Mouse (Mus musculus) skeletal muscle tissue, adult 2 months (tissue): ENCODE measurements around the gene Prr5l.

Experiments used
- DNase-seq: peaks from one replicate; pipeline ENCODE4 v3.0.0-alpha.2; 2012; ENCODE audit warnings: low read depth, low spot score

Prr5l gene

GRCm38 (mm10) chr2:101723333-101723881 is 159.4 kb downstream of the Prr5l start:
- DNase-seq, result no peak

DNA sequence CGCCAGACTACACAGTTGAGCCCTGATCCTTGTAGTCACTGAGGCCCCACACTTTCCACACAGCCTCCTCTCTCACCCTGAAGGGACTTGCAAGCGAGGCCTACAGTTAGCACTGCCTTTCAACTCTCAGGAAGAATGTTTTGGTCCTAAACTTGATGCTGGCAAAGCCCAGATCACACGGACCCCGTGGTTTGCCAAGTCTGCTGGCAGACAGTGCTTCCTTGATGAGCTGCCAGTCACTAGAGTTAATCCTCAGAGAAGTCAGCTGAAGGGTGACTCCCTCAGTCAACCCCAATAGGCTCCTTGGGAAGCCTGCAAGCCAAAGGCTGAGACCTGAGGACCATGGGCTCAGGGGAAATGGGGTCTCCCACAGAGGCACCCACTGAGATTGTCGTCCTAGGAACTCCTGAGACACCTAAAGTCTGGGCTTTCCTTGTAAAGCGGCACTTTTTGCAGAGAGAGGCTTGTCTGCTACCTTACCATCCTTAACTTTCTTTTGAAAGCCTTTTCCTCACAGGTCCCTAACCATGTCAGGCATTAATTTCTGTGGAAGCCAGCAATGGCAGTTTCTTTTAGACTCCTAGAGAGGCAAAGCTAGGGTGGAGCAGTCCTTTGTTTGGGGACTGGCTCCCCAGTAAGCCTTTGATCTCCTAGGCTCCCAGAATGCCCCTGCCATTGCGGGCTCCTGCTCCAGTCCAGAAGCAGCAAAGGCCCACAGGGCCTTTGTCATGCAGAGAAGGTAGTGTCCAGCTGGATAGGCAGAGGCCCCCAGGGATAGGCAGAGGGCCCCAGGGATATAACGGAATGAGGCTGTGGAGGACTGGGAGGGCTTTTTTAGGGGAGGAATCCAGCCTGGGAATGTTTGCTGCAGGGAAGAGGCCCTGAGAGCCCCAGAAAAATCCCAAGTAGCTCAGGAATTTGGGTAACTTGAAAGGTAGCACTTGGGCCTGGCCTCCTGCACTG is 160.2 kb downstream of the Prr5l start:
- DNase-seq, result peak; percentile 36

- DNase-seq, result no peak
Measured at GRCm38 (mm10) chr2:101721835-101722234, 161.0 kb downstream of the Prr5l start.

GRCm38 (mm10) chr2:101717162-101717561 is 165.7 kb downstream of the Prr5l start:
- DNase-seq, result no peak

GRCm38 (mm10) chr2:101715650-101716323 is 167.0 kb downstream of the Prr5l start:
- no peak for DNase-seq

DNA sequence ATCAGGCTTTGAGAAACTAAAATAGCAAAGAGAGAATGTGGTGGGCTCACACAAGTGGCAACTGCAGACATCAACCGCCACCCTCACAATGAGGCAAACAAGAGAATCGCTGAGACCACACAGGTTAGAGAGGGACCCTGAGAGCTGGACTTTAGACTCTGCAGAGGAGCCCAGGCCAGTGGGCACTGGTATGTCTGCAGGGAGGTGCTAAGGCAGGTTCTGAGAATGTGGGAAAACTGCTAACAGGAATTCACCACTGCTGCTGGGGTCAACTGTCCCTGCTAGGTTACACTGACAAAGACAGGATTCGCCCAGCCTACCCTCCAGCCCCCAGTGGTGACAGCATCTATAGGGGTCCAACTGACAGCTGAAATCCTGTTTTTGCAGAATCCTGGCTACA is 171.2 kb downstream of the Prr5l start:
- DNase-seq, result no peak

- DNase-seq, result no peak
Measured at GRCm38 (mm10) chr2:101705941-101706485, 176.8 kb downstream of the Prr5l start.

- no peak for DNase-seq
Measured at GRCm38 (mm10) chr2:101699284-101699683, 183.5 kb downstream of the Prr5l start.

DNA sequence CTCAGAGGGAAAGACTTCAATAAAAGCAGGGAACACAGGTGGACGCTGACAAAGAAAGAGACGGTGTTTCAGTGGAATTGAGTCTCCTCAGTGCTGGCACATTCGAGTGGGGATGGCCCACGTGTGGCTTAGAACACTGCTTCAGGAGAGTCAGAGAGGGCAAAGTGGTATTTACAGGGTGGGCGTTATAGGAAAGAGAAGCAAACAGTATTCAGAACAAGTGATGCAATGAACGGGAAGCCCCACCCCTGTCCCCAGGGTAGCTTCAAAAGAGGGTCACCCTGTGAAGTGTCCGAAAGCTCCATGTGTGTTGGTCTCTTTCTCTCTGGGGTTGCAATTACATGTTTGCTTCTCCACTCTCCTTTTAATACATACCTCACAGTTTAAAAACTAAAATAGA is 187.2 kb downstream of the Prr5l start:
- DNase-seq, result no peak

DNA sequence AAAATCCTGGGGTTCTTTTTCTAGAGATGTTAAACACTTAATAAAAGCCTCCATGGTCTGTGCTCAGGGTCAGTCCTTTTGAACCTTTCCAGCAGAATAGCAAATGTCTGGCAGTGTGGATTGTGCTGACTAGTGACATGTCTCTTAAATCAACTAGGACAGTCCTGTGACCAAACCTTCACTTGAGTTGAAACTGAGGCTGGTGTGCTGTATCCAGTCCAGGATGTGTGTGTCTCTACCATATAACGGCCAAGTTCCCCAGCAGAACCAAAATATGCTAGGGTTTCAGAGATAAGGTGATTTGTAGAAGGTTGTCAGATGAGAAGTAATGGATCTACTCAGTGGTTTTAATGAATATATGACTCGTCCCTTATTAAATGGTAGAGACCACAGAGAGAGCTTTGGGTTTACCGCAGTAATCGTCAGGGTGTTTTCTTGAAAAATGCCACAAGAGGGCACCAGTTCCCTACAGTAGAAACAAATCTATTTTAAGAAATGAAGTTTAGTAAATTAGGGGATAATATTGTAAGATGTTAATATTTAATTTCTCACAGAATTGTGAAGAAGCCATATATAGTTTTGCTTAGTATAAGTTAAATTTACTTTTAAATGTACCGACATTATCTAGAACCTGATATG is 189.1 kb downstream of the Prr5l start:
- DNase-seq, result no peak

GRCm38 (mm10) chr2:101693043-101693442 is 189.8 kb downstream of the Prr5l start:
- no peak for DNase-seq

DNA sequence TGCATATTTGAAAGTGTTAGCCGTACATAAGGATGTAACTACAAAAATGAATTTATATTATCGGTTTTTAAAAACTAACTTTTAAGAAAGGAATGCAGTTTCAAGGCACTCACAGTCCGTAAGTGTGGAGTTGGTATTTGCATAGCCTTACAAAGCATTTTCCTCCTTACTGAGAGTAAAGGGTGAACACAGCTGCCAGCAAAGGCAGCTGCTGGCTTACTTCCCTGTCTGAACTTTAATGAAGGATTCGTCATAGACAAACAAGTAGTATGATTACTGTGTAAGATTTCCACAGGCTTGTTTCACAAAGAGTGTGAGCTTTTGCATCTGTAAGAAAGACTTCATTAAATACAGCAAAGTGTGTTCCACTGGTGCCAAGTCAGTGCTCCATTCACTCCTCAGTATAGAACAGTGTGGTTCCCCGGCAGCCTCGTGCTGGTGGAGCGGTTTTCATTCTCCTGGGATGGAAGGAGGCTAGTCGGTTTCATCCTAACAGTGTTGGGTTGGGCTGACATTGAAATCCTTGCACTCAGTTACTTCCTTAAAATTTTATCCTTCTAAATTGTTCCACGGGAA is 192.5 kb downstream of the Prr5l start:
- no peak for DNase-seq

DNA sequence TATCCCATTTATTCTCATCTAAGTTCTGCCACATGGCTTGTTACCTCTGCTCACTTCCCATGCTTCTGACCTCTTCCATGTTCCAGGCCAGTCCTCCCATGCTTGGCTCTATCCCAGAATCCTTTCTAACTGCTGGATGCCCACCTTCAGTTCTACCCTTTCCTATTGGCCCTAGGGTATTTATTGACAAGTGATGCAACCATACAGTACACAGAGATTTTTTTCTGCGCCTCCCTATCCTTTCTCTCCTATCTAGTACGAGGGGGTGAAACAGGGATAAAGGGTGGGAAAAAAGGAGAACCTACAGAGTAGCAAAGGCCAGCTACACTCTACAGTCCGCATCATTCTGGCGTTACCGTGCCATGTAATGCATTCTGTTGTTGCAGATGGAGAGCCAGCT is 194.8 kb downstream of the Prr5l start:
- no peak for DNase-seq

DNA sequence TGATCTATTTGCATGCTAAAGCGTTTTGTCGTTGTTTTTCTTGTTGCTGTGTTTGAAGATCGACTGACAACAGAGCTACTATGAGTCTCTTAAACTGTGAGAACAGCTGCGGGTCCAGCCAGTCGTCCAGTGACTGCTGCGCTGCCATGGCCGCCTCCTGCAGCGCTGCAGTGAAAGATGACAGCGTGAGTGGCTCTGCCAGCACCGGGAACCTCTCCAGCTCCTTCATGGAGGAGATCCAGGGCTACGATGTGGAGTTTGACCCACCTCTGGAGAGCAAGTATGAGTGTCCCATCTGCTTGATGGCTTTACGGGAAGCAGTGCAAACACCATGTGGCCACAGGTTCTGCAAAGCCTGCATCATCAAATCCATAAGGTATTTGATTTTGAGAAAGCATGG is 198.4 kb downstream of the Prr5l start:
- DNase-seq, result peak; percentile 37

- DNase-seq, result no peak
Measured at GRCm38 (mm10) chr2:101679164-101679784, 203.6 kb downstream of the Prr5l start.

- DNase-seq, result peak; percentile 64
Measured at GRCm38 (mm10) chr2:101678236-101679021, 204.4 kb downstream of the Prr5l start, which contains the start of gene Traf6. Gene Traf6, plus strand, starts transcription at chr2:101678429.

DNA sequence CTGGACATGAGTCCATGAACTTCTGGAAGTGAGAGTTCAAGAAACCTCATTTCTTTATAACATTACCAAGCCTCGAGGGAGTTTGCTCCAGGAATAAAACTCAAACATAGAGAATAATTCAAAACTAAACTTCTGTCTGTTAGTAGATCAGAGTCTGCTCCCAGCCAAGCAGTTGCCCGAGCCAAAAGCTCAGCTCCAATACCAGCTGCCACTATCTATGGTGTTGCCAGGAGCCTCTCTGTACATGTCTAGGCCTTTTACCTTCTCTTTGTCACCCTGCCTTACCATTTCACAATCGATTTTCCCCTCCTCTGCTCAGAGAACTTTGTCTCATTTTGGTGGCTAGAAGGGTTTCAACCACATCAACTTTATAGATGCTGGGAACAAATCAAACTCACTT is 209.3 kb downstream of the Prr5l start:
- no peak for DNase-seq

DNA sequence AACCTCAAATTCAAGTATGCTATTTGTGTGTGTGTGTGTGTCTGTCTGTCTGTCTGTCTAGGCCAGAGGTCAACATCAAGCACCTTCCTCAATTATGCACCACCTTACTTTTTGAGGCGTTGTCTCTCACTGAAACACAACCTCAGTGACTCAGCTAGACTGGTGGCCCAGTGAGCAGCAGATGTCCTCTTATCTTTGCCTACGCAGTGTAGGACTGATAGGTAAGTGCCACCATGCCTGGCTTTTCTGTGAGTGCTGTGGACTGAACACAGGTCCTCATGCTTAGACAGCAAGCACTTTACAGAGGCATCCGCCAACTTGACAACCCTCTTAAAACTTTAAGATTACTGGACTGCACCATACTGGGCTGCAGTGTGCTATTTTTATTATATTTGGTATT is 214.1 kb downstream of the Prr5l start:
- DNase-seq, result no peak

DNA sequence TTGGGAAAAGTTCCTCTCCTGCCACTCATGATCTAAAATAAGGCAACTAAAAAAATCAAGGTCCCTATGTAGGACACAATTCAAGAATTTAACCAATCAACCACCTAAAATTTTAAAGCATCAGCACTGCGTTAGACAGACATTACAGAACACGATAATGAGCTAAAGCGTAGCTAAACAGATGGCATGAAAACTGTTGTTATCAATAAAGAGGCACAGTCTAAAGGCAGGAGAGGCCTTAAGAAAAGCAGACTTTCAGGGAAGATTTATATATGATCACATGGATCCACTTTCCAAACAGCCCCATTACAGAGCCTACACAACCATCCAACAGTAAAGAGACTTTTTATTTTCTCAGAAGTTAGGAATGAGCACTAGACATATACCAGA is 217.1 kb downstream of the Prr5l start:
- DNase-seq, result no peak

DNA sequence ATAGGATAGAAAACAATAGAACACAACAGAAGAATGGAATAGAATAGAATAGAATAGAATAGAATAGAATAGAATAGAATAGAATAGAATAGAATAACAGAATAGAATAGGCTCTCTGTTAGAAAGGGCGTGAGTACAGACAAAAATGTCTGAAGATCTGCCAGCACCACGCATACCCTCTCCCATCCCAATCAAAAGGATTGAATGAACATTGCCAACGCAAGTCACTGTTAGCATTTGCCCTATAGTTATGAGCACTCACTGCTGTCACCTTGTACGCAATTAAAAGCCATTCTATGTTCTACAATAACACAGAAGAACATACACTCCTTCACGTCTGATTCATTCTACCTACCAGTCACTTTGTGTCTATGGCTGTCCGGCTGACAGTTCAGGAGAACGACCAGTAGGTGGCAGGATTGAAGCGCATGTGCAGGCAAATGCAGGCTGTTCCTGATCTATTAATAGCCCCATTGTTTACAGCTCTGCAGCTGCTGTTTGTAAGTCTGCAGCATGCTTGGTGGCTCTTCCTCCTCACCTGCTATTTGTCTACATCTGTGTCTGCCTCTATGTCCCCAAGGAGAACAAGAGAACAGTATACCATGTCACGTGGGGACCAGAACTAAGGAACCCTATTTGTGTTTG is 217.6 kb downstream of the Prr5l start:
- peak; percentile 41 for DNase-seq
